Comparison of ENCODE assay signal across 16 mouse cellular contexts in the genomic region with DNA sequence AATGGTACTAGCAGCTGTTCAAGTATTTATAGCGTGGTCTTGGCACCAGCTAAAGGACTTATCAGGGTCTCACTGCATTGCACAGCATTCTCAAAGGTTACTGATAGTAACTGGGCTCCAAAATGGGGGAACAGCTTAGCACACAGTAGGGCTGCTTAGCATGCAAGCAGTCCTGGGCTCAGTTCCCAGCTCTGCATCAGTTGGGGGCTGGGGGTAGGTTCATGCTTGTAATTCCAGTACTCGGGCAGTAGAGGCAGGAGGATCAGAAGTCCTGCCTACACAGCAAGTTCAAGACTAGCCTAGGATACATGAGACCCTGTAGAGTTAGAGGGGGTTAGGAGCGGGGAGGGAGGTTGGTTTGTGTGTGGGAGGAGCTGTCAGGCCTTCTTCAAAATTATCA. TPM values are rescaled to one million over a fixed set of nuclear protein-coding genes. Genes with fewer than 3 reads are reported as not detected.
DNase-seq lines count a peak whose midpoint lies in the region; ATAC-seq and TF ChIP-seq lines count a peak whose summit lies in the region.
"Had no signal": no experiment of that assay in that cellular context is flagged by ENCODE, and none has a peak within 500 bp of the region (broad histone marks: within the 10 kb centered on the region; RNA-seq: fewer than 3 reads in every experiment).

No protein-coding gene starts in this region.

- no peak overlapping the region for H3K4me3 ChIP-seq in layer of hippocampus, adult 2 months
- H3K4me3 ChIP-seq in MEL (ENCODE audit: control insufficient read depth in 1 of 2, insufficient read depth in 1 of 2, low read depth in 2 of 2, low read length in 2 of 2): no peak overlapping the region
- H3K4me3 ChIP-seq in forebrain, postnatal 0 days (ENCODE audit: low read depth, low read length): no peak overlapping the region
- no peak overlapping the region for H3K4me3 ChIP-seq in midbrain, postnatal 0 days (ENCODE audit: low read depth, low read length)
- H3K4me3 ChIP-seq: embryonic facial prominence, embryonic 13.5 days; lung, embryonic 15.5 days had no signal

- no peaks in the 10 kb centered on the region for H3K79me2 ChIP-seq in MEL (ENCODE audit: control insufficient read depth, insufficient read depth, low read length, poor library complexity)

- no peak overlapping the region for H3K4me2 ChIP-seq in forebrain, postnatal 0 days (ENCODE audit: low read depth)
- H3K4me2 ChIP-seq in midbrain, postnatal 0 days (ENCODE audit: low read depth, low read length, poor library complexity, severe bottlenecking): no peak overlapping the region
- H3K4me2 ChIP-seq: embryonic facial prominence, embryonic 13.5 days; heart, embryonic 11.5 days; lung, embryonic 15.5 days had no signal

- peak; percentile 39 for TF ChIP-seq CTCF in layer of hippocampus, adult 2 months (conservative IDR thresholded peaks at IDR 0.05)
- 0 out of 6 replicates have a peak, but pooled peaks of 1 of the 3 experiments have one; percentile 7 for TF ChIP-seq CTCF in MEL (IDR thresholded peaks at IDR 0.05 in 2 of 3, conservative IDR thresholded peaks at IDR 0.05 in 1 of 3; ENCODE audit: control insufficient read depth in 1 of 3, insufficient read depth in 1 of 3, low read depth in 2 of 3, low read length in 3 of 3, poor library complexity in 1 of 3, severe bottlenecking in 1 of 3)
- TF ChIP-seq CTCF in forebrain, postnatal 0 days (IDR thresholded peaks at IDR 0.05; ENCODE audit: low read depth): peak; percentile 31; the same call in 1 of the 2 replicates
- TF ChIP-seq CTCF in midbrain, postnatal 0 days (IDR thresholded peaks at IDR 0.05): 0 out of 2 replicates have a peak, but pooled peaks have one; percentile 12

- peak overlapping the region; percentile 89 for H3K27ac ChIP-seq in layer of hippocampus, adult 2 months
- no peak overlapping the region for H3K27ac ChIP-seq in MEL (ENCODE audit: control insufficient read depth, low read depth, low read length)
- peak overlapping the region; percentile 90 for H3K27ac ChIP-seq in forebrain, postnatal 0 days (ENCODE audit: low read depth, low read length)
- peak overlapping the region; percentile 75; the same call in 1 of the 2 replicates for H3K27ac ChIP-seq in midbrain, postnatal 0 days (ENCODE audit: low read depth, low read length)
- H3K27ac ChIP-seq: embryonic facial prominence, embryonic 13.5 days; lung, embryonic 15.5 days had no signal

- H3K36me3 ChIP-seq in MEL (ENCODE audit: control insufficient read depth in 1 of 2, insufficient read depth in 2 of 2, low read length in 2 of 2): no peaks in the 10 kb centered on the region
- H3K36me3 ChIP-seq in forebrain, postnatal 0 days (ENCODE audit: insufficient read depth): peaks cover 34% of the 10 kb centered on the region
- H3K36me3 ChIP-seq in midbrain, postnatal 0 days (ENCODE audit: insufficient read depth, low read length): peaks cover 26% of the 10 kb centered on the region
- H3K36me3 ChIP-seq: lung, embryonic 15.5 days had no signal

- TF ChIP-seq EP300 in MEL (IDR thresholded peaks at IDR 0.05; ENCODE audit: low read depth in 1 of 2, low read length in 2 of 2): no peak

- TF ChIP-seq RAD21 in MEL (IDR thresholded peaks at IDR 0.05; ENCODE audit: low read depth, low read length): no peak

- H3K9me3 ChIP-seq in MEL (replicated peaks; ENCODE audit: insufficient read depth, low read length): no peaks in the 10 kb centered on the region
- no peaks in the 10 kb centered on the region for H3K9me3 ChIP-seq in forebrain, postnatal 0 days (ENCODE audit: low read length)
- H3K9me3 ChIP-seq in midbrain, postnatal 0 days (ENCODE audit: low read length): no peaks in the 10 kb centered on the region
- H3K9me3 ChIP-seq: embryonic facial prominence, embryonic 13.5 days; lung, embryonic 15.5 days had no signal

- no peaks in the 10 kb centered on the region for H3K27me3 ChIP-seq in MEL (ENCODE audit: control insufficient read depth in 1 of 2, insufficient read depth in 2 of 2, low read length in 2 of 2)
- H3K27me3 ChIP-seq in forebrain, postnatal 0 days (ENCODE audit: insufficient read depth, low read length): no peaks in the 10 kb centered on the region
- H3K27me3 ChIP-seq in midbrain, postnatal 0 days (ENCODE audit: insufficient read depth, low read length): no peaks in the 10 kb centered on the region

- H3K9ac ChIP-seq in MEL (ENCODE audit: control insufficient read depth, low read depth, low read length, poor library complexity, severe bottlenecking): no peak overlapping the region
- H3K9ac ChIP-seq in forebrain, postnatal 0 days: no peak overlapping the region
- H3K9ac ChIP-seq in midbrain, postnatal 0 days (replicated peaks; ENCODE audit: low read length, poor library complexity, severe bottlenecking): no peak overlapping the region
- H3K9ac ChIP-seq: embryonic facial prominence, embryonic 13.5 days; lung, embryonic 15.5 days had no signal

- peaks cover 0 to 12% of the 10 kb centered on the region in 2 experiments; a peak in 2 of 4 replicates for H3K4me1 ChIP-seq in MEL (ENCODE audit: control insufficient read depth in 1 of 2, insufficient read depth in 2 of 2, low read length in 2 of 2)
- peaks cover 13% of the 10 kb centered on the region for H3K4me1 ChIP-seq in forebrain, postnatal 0 days (ENCODE audit: insufficient read depth)
- peaks cover 14% of the 10 kb centered on the region; the same call in 1 of the 2 replicates for H3K4me1 ChIP-seq in midbrain, postnatal 0 days (ENCODE audit: insufficient read depth, low read length)

- 50% methylated on average over 3 of the region's 3 CpGs for WGBS in forebrain, postnatal 0 days
- 65% methylated on average over 3 of the region's 3 CpGs for WGBS in midbrain, postnatal 0 days

- no peak for DNase-seq in layer of hippocampus, adult 2 months (ENCODE audit: low spot score in 2 of 2)
- DNase-seq in layer of hippocampus, adult 9-11 months: no peak
- peak; percentile 40 for DNase-seq in MEL (ENCODE audit: low read depth, low spot score)
- no peak for DNase-seq in forebrain, postnatal 0 days
- no peak for DNase-seq in midbrain, postnatal 0 days (ENCODE audit: low spot score)
- no peak for DNase-seq in adrenal gland, adult 2 months
- DNase-seq in urinary bladder, postnatal 14 days (ENCODE audit: low spot score): no peak
- DNase-seq: gastrocnemius, postnatal 36 days; right cerebral cortex, postnatal 25 days had no signal

- ATAC-seq in forebrain, postnatal 0 days: no peak
- ATAC-seq in midbrain, postnatal 0 days (ENCODE audit: low FRiP score): no peak
- ATAC-seq: intestine, postnatal 0 days had no signal

- TF ChIP-seq POLR2A in MEL (IDR thresholded peaks at IDR 0.05; ENCODE audit: control insufficient read depth in 1 of 2, insufficient read depth in 1 of 2, low read depth in 1 of 2, low read length in 2 of 2, poor library complexity in 1 of 2): no peak

TF ChIP-seq in MEL, 35 proteins besides CTCF, POLR2A, EP300 and RAD21 (continues in another document):
- TF ChIP-seq CHD2 (IDR thresholded peaks at IDR 0.05; ENCODE audit: low read length) (no peak), USF2 (IDR thresholded peaks at IDR 0.05; ENCODE audit: borderline replicate concordance in 1 of 2, insufficient read depth in 1 of 2, low read depth in 1 of 2, low read length in 2 of 2) (no peak)

RNA-seq across cellular contexts. Expression of a gene that starts 15.2 kb away (rescaled TPM):
- total RNA-seq in layer of hippocampus, adult 2 months (2021): 10 to 100 TPM; 55.5 to 67.3 TPM
- total RNA-seq in MEL (2012; rRNA removed): 0.42 TPM in 2 replicates
- polyA plus RNA-seq in MEL (2012; ENCODE audit: insufficient read depth in 1 of 2, insufficient read length in 2 of 2, low read depth in 1 of 2, low replicate concordance in 2 of 2, missing spikeins in 1 of 2): 1 to 10 TPM in 1 of 2 experiments, not detected in 1; 3.2 TPM
- total RNA-seq in forebrain, postnatal 0 days (2014; rRNA removed): 8.9 and 11.1 TPM in 2 replicates
- 2.7 and 7.5 TPM in 2 replicates for polyA plus RNA-seq in forebrain, postnatal 0 days (2015; fragmentation: Nextera tagmentation; extraction: Ambion mirVana)
- 16.4 and 18.6 TPM in 2 replicates for total RNA-seq in midbrain, postnatal 0 days (2014; rRNA removed)
- 11.2 and 14.2 TPM in 2 replicates for polyA plus RNA-seq in midbrain, postnatal 0 days (2015; fragmentation: Nextera tagmentation; extraction: Ambion mirVana)
- total RNA-seq in adrenal gland, adult 2 months (2021): 1 to 10 TPM; 6.3 to 7.3 TPM
- 3.0 and 4.2 TPM in 2 replicates for polyA plus RNA-seq in adrenal gland, adult 2 months (2012; rRNA removed)

RNA-seq across cellular contexts. Expression of a gene that starts 17.6 kb away (rescaled TPM):
- total RNA-seq in layer of hippocampus, adult 2 months (2021): 10 to 100 TPM; 19.3 to 23.7 TPM
- total RNA-seq in MEL (2012; rRNA removed): 8.7 and 9.0 TPM in 2 replicates
- 10 to 100 TPM in 1 of 2 experiments, not detected in 1; 13.2 TPM for polyA plus RNA-seq in MEL (2012; ENCODE audit: insufficient read depth in 1 of 2, insufficient read length in 2 of 2, low read depth in 1 of 2, low replicate concordance in 2 of 2, missing spikeins in 1 of 2)
- total RNA-seq in forebrain, postnatal 0 days (2014; rRNA removed): 49.0 and 55.2 TPM in 2 replicates
- polyA plus RNA-seq in forebrain, postnatal 0 days (2015; fragmentation: Nextera tagmentation; extraction: Ambion mirVana): 47.2 and 48.0 TPM in 2 replicates
- 38.0 and 42.1 TPM in 2 replicates for total RNA-seq in midbrain, postnatal 0 days (2014; rRNA removed)
- 32.5 and 35.2 TPM in 2 replicates for polyA plus RNA-seq in midbrain, postnatal 0 days (2015; fragmentation: Nextera tagmentation; extraction: Ambion mirVana)
- 10 to 100 TPM; 11.6 to 21.6 TPM for total RNA-seq in adrenal gland, adult 2 months (2021)
- 6.0 and 6.7 TPM in 2 replicates for polyA plus RNA-seq in adrenal gland, adult 2 months (2012; rRNA removed)

RNA-seq across cellular contexts. Expression of a gene that starts 29.4 kb away (rescaled TPM):
- 10 to 100 TPM; 15.4 to 19.3 TPM for total RNA-seq in layer of hippocampus, adult 2 months (2021)
- 12.5 and 12.6 TPM in 2 replicates for total RNA-seq in MEL (2012; rRNA removed)
- polyA plus RNA-seq in MEL (2012; ENCODE audit: insufficient read depth in 1 of 2, insufficient read length in 2 of 2, low read depth in 1 of 2, low replicate concordance in 2 of 2, missing spikeins in 1 of 2): 10 to 100 TPM in 1 of 2 experiments, not detected in 1; 47.9 TPM
- 11.3 and 12.8 TPM in 2 replicates for total RNA-seq in forebrain, postnatal 0 days (2014; rRNA removed)
- polyA plus RNA-seq in forebrain, postnatal 0 days (2015; fragmentation: Nextera tagmentation; extraction: Ambion mirVana): 4.2 and 5.5 TPM in 2 replicates
- total RNA-seq in midbrain, postnatal 0 days (2014; rRNA removed): 8.2 and 11.6 TPM in 2 replicates
- 6.6 and 8.9 TPM in 2 replicates for polyA plus RNA-seq in midbrain, postnatal 0 days (2015; fragmentation: Nextera tagmentation; extraction: Ambion mirVana)
- 10 to 100 TPM; 21.9 to 24.8 TPM for total RNA-seq in adrenal gland, adult 2 months (2021)
- 27.3 and 30.3 TPM in 2 replicates for polyA plus RNA-seq in adrenal gland, adult 2 months (2012; rRNA removed)

RNA-seq across cellular contexts. Expression of a gene that starts 39.8 kb away (rescaled TPM):
- total RNA-seq in layer of hippocampus, adult 2 months (2021): 100 to 1,000 TPM; 453 to 476 TPM
- not detected in 2 replicates for total RNA-seq in MEL (2012; rRNA removed)
- polyA plus RNA-seq in MEL (2012; ENCODE audit: insufficient read depth in 1 of 2, insufficient read length in 2 of 2, low read depth in 1 of 2, low replicate concordance in 2 of 2, missing spikeins in 1 of 2): not detected
- total RNA-seq in forebrain, postnatal 0 days (2014; rRNA removed): 156 and 160 TPM in 2 replicates
- polyA plus RNA-seq in forebrain, postnatal 0 days (2015; fragmentation: Nextera tagmentation; extraction: Ambion mirVana): 47.4 and 55.3 TPM in 2 replicates
- total RNA-seq in midbrain, postnatal 0 days (2014; rRNA removed): 158 and 182 TPM in 2 replicates
- 41.7 and 45.1 TPM in 2 replicates for polyA plus RNA-seq in midbrain, postnatal 0 days (2015; fragmentation: Nextera tagmentation; extraction: Ambion mirVana)
- 1 to 10 TPM; 2.5 to 3.0 TPM for total RNA-seq in adrenal gland, adult 2 months (2021)
- 4.0 and 6.8 TPM in 2 replicates for polyA plus RNA-seq in adrenal gland, adult 2 months (2012; rRNA removed)
- total RNA-seq: common myeloid progenitor, adult 5-6 weeks; liver, adult 2 months; megakaryocyte, adult 5-6 weeks had no signal
- polyA plus RNA-seq: liver, adult 2 months had no signal
